Mouse (Mus musculus) liver, embryonic 13.5 days (tissue): ENCODE data around the gene Cramp1l. TPM values are rescaled to one million over a fixed set of nuclear protein-coding genes. Genes with fewer than 3 reads are reported as not detected.

ENCODE experiments used
- ATAC-seq: fragments of 200-750 bp; cut with Nextera tagmentation; 2 replicates; pipeline ENCODE4 v1.8.0; 2017; ENCODE audit warnings: low read depth, mild to moderate bottlenecking, moderate number of reproducible peaks, moderate library complexity
- DNase-seq: peaks from one replicate; pipeline ENCODE4 v3.0.0; 2022
- H3K27ac ChIP-seq: fragments of 300-500 bp; sonication (generic); 2 replicates; pipeline ENCODE4 v1.5.1; 2015; ENCODE audit warnings: moderate library complexity, mild to moderate bottlenecking, inconsistent platforms
- H3K27me3 ChIP-seq: fragments of 300-500 bp; sonication (generic); 2 replicates; pipeline ENCODE4 v1.6.1; 2015; ENCODE audit warnings: mild to moderate bottlenecking, inconsistent platforms
- H3K36me3 ChIP-seq: fragments of 300-500 bp; sonication (generic); 2 replicates; pipeline ENCODE4 v1.6.1; 2015; ENCODE audit warnings: mild to moderate bottlenecking, inconsistent platforms
- H3K4me1 ChIP-seq: fragments of 300-500 bp; sonication (generic); replicated peaks from 2 replicates; pipeline ENCODE4 v1.6.1; 2015; ENCODE audit warnings: inconsistent platforms
- H3K4me2 ChIP-seq: fragments of 300-500 bp; sonication (generic); 2 replicates; pipeline ENCODE4 v1.6.1; 2015; ENCODE audit warnings: inconsistent platforms, mild to moderate bottlenecking, moderate library complexity
- H3K4me3 ChIP-seq: fragments of 300-500 bp; sonication (generic); replicated peaks from 2 replicates; pipeline ENCODE4 v1.5.1; 2015; ENCODE audit warnings: mild to moderate bottlenecking, inconsistent platforms
- H3K9ac ChIP-seq: fragments of 300-500 bp; sonication (generic); 2 replicates; pipeline ENCODE4 v1.6.1; 2015; ENCODE audit warnings: mild to moderate bottlenecking, inconsistent platforms
- H3K9me3 ChIP-seq: fragments of 300-500 bp; sonication (generic); replicated peaks from 2 replicates; pipeline ENCODE4 v1.6.1; 2016; ENCODE audit warnings: inconsistent platforms
- WGBS: fragments of 180-500 bp; shearing (Covaris S2); methylation state at CpG from one replicate; pipeline ENCODE4 v1.1.7; 2015; ENCODE audit not compliant: insufficient replicate concordance; 5-methylcytosine and 5-hydroxymethylcytosine counted together
- polyA plus RNA-seq: library from polyadenylated mRNA; unstranded; fragments of >200 nt; fragmentation: Nextera tagmentation; extraction: Ambion mirVana; gene quantifications from 2 replicates; pipeline ENCODE4 v1.2.1, GENCODE M21; 2015

The Cramp1l gene
- 2.8 and 3.8 TPM in 2 replicates for polyA plus RNA-seq

DNA sequence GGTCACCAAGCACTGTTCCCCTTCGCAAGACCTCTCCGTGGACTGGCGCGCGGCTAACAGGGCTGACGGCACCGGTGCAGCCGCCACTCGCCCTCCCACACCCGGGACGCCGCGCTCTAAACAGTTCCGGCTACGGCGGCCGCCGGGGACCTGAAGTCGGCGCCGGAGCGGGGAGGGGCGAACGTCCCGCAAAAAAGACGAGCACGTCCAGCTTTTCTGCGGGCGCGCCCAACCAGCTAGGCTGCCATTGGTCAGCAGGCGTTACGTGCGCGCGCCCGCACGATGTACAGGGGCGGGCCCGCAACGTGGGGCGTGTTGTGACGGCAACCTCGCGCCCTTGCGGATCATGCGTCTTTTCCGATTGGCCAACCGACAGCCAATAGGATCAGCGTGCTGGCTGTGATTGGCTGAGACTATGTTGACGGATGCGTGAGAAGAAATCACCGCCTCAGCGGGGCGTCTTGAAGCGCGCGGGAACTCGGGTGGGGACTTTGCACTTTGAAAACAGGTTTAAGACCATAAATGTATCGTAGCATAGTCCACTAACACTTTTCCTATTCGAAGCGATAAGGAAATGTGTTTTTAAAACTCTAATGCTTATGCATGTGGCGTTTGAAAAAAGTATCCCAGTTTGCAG, at the start of gene Cramp1l, which contains the start of gene Ift140:
Cramp1l (minus strand) TSS at position 134 of the 637 bp plus-strand sequence.
Ift140 (plus strand) TSS at position 431 of the 637 bp plus-strand sequence.
- H3K4me2 ChIP-seq, result peak within 1 kb of the TSS; percentile 93
- peak within 1 kb of the TSS; percentile 100 for H3K4me3 ChIP-seq
- H3K36me3 ChIP-seq, result peaks cover 39% of the 10 kb centered on the region
- peak within 1 kb of the TSS; percentile 99 for H3K9ac ChIP-seq
- H3K4me1 ChIP-seq, result peaks cover 37% of the 10 kb centered on the region
- peak within 1 kb of the TSS; percentile 95 for H3K27ac ChIP-seq
- ATAC-seq (peak; percentile 93), DNase-seq (peak; percentile 99)
- H3K9me3 ChIP-seq, result no peaks in the 10 kb centered on the region
- H3K27me3 ChIP-seq, result no peaks in the 10 kb centered on the region
- WGBS, result under 1% methylated on average over 62 of the region's 62 CpGs

DNA sequence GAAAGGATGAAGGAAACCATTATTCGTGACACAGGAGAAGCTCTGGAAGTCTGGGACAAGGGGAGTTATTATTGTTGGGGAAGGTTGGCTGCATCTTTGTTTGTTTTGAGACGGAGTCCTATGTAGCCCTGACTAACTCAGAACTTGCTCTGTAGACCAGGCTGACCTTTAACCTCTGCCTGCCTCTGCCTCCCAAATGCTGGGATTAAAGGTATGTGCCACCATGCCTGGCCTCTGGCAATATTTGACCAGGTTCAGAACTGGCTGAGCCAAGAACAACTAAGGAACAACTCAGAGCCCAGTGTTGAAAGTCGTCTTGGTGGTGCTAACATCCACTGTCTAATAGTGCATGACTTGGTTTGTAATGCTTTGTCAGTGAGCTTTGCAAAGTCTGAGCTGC, 49.6 kb upstream of the Cramp1l start:
- WGBS, result 61% methylated on average over 3 of the region's 3 CpGs
- H3K4me1 ChIP-seq, result peaks cover 50% of the 10 kb centered on the region
- no peak overlapping the region for H3K9ac ChIP-seq
- no peak overlapping the region for H3K4me3 ChIP-seq
- H3K4me2 ChIP-seq, result no peak overlapping the region
- H3K36me3 ChIP-seq, result no peaks in the 10 kb centered on the region
- no peak overlapping the region for H3K27ac ChIP-seq
- no peak for ATAC-seq
- no peak for DNase-seq
- no peaks in the 10 kb centered on the region for H3K27me3 ChIP-seq
- no peaks in the 10 kb centered on the region for H3K9me3 ChIP-seq

DNA sequence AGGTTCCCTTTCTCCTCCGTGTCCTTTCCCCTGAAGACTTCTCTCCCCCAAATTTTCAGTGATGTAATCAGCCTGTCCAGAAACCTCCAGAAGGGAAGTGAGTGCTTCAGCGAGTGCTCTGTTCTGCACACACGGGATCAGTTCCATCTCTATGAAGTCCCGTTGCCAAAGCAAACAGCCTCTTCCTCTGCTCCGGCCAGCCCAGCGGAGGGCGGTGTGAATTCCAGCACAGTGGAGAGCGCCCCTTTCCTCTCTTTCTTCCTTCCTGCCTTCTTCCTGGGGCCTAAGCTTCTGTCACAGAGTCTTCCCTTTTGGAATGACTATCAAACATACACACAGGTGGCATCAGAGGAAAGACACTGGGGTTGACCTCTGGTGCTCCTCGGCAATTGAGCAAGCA, 48.8 kb upstream of the Cramp1l start:
- WGBS, result 55% methylated on average over 9 of the region's 9 CpGs
- 0 out of 2 replicates have a peak, but pooled peaks have one; percentile 10 for ATAC-seq

DNA sequence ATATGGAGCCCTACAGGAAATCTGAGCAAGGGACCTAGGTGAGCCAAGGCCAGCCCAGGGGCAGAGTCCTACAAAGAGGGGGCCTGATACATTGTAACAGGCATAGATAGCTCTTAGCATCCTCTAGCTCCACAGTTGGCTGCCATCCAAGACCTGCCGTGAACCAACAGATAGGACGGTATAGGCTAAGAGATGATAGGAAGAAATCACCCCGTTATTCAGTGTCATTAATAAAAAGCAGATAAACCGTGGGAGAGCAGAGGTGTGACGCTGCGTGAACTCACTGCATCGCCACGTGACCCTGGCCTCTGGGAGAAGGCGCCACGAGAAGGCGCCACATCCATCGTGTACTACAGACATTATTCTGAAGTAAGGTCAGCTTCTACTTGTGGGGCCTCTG, 48.3 kb upstream of the Cramp1l start:
- Histone ChIP-seq H3K4me3 (no peak overlapping the region), H3K9ac (no peak overlapping the region), H3K4me2 (no peak overlapping the region), H3K27me3 (no peaks in the 10 kb centered on the region), H3K27ac (no peak overlapping the region), H3K36me3 (no peaks in the 10 kb centered on the region), H3K4me1 (peaks cover 45% of the 10 kb centered on the region), H3K9me3 (no peaks in the 10 kb centered on the region)
- DNase-seq, result no peak
- ATAC-seq, result peak; percentile 54
- WGBS, result 70% methylated on average over 12 of the region's 12 CpGs

More for the DNA sequence above, 48.8 kb upstream of the Cramp1l start:
- Histone ChIP-seq H3K27ac (no peak overlapping the region), H3K4me1 (peaks cover 46% of the 10 kb centered on the region), H3K4me2 (no peak overlapping the region), H3K9me3 (no peaks in the 10 kb centered on the region), H3K4me3 (no peak overlapping the region), H3K27me3 (no peaks in the 10 kb centered on the region), H3K9ac (no peak overlapping the region), H3K36me3 (no peaks in the 10 kb centered on the region)
- DNase-seq, result no peak

DNA sequence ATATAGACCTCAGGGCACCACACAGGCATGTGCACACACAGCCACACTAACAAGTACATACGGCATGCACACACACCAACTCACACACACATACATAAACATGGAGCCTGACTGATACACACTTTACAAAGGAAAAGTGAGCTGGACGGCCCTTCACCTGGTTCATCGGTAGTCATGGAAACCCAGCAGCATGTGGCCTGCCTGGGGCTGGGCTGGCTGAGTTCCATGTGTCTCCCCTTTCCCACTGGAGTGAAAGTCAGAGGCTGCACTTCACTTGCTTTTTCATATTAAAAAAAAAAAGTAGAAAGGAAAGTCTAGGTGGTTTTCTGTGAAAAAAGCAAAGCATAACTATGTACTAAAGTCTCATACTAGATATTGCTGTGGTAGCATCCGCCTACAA, 47.7 kb upstream of the Cramp1l start:
- WGBS, result 77% methylated on average over 4 of the region's 4 CpGs
- no peak for ATAC-seq
- no peak overlapping the region for H3K4me2 ChIP-seq
- no peaks in the 10 kb centered on the region for H3K9me3 ChIP-seq
- no peak overlapping the region for H3K9ac ChIP-seq
- no peak for DNase-seq
- peaks cover 39% of the 10 kb centered on the region for H3K4me1 ChIP-seq
- no peak overlapping the region for H3K4me3 ChIP-seq
- no peaks in the 10 kb centered on the region for H3K36me3 ChIP-seq
- no peak overlapping the region for H3K27ac ChIP-seq
- H3K27me3 ChIP-seq, result no peaks in the 10 kb centered on the region

DNA sequence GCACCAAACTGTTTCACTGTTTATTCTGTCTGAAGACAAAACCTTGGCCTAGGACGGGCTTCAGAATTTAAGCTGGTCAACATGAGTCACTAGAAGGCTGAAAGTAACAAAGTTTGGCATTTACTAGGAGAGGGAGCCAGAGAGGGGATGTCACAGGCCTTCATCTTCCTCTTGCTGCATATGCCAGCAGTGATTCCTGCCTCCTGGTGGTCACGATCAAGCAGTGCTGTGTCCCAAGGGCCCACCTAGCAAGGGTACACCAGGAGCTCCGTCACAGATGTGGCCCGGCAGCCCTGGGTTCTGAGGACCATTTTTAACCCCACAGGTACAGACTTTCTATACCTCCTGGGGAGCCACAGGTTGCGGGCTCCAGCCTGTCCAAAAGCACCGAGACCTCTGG, 41.5 kb upstream of the Cramp1l start:
- H3K9me3 ChIP-seq, result no peaks in the 10 kb centered on the region
- no peak overlapping the region for H3K4me3 ChIP-seq
- H3K27me3 ChIP-seq, result no peaks in the 10 kb centered on the region
- WGBS, result 81% methylated on average over 6 of the region's 6 CpGs
- ATAC-seq, result no peak
- H3K4me1 ChIP-seq, result no peaks in the 10 kb centered on the region
- no peak overlapping the region for H3K27ac ChIP-seq
- peaks cover 23% of the 10 kb centered on the region for H3K36me3 ChIP-seq
- DNase-seq, result no peak
- no peak overlapping the region for H3K9ac ChIP-seq
- no peak overlapping the region for H3K4me2 ChIP-seq

DNA sequence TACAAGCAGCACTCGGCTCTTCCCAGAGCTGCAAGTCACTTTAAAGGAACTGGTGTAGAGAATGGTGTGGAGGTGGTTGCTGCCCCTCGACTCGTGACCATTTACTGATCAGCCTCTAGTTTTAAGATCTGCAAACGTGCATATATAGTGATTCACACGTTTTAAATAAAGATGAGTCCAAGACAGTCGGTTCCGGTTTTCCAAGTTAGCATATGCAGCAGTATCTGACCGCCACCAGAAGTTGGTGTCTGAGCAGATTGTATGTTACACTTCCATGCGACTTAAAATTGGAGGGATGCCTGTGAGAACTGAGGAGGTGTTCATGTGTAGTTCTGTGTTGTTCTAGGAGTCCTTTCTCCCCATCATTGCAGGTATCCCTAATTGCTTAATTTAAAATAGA, 37.7 kb upstream of the Cramp1l start:
- H3K9me3 ChIP-seq, result no peaks in the 10 kb centered on the region
- 74% methylated on average over 9 of the region's 9 CpGs for WGBS
- H3K27ac ChIP-seq, result no peak overlapping the region
- DNase-seq (no peak), ATAC-seq (no peak)
- no peak overlapping the region for H3K4me2 ChIP-seq
- H3K36me3 ChIP-seq, result peaks cover 23% of the 10 kb centered on the region
- no peaks in the 10 kb centered on the region for H3K4me1 ChIP-seq
- no peak overlapping the region for H3K4me3 ChIP-seq
- no peak overlapping the region for H3K9ac ChIP-seq
- H3K27me3 ChIP-seq, result no peaks in the 10 kb centered on the region

DNA sequence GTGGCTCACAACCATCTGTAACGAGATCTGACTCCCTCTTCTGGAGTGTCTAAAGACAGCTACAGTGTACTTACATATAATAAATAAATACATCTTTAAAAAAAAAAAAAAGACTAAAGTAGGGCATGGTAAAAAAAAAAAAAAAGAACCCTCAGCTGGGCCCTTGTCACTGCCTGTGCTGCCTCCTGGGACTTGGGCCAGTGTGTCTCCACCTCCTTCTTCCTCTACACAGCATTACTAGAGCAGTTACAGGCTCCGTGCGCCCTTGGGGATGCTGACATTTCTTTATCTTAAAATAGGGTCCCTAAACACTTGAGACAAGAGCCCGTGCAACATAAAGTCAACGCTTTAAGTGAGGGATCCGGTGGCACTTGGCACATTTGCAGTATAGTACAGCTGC, 31.6 kb upstream of the Cramp1l start:
- H3K9ac ChIP-seq, result no peak overlapping the region
- no peaks in the 10 kb centered on the region for H3K4me1 ChIP-seq
- no peak overlapping the region for H3K27ac ChIP-seq
- WGBS, result 80% methylated on average over 6 of the region's 6 CpGs
- H3K4me3 ChIP-seq, result no peak overlapping the region
- DNase-seq (no peak), ATAC-seq (no peak)
- H3K27me3 ChIP-seq, result no peaks in the 10 kb centered on the region
- no peaks in the 10 kb centered on the region for H3K9me3 ChIP-seq
- H3K36me3 ChIP-seq, result peaks cover 3% of the 10 kb centered on the region
- H3K4me2 ChIP-seq, result no peak overlapping the region

DNA sequence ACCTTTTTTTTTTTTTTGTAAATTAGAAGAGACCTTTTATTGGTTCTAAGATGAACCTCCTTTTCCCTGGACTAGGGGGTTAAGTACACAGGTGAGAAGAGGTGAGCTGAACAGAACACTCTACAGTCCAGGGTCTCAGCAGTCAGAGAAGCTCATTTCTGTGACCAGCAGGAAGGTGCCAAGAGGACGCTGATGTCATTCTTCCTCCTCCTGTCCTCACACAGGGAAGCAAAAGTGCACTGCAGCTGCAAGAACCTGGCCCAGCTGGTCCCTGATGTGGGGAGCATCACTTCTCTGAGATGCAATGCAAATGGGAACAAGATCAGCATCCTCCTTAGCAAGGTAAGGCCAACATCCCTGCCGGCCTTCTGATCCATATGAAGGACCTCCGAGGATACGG, 29.7 kb upstream of the Cramp1l start:
- Histone ChIP-seq H3K4me3 (no peak overlapping the region), H3K9ac (no peak overlapping the region), H3K4me2 (no peak overlapping the region), H3K36me3 (peaks cover 3% of the 10 kb centered on the region), H3K27me3 (no peaks in the 10 kb centered on the region), H3K4me1 (no peaks in the 10 kb centered on the region), H3K9me3 (no peaks in the 10 kb centered on the region), H3K27ac (no peak overlapping the region)
- no peak for DNase-seq
- no peak for ATAC-seq
- 84% methylated on average over 4 of the region's 4 CpGs for WGBS

DNA sequence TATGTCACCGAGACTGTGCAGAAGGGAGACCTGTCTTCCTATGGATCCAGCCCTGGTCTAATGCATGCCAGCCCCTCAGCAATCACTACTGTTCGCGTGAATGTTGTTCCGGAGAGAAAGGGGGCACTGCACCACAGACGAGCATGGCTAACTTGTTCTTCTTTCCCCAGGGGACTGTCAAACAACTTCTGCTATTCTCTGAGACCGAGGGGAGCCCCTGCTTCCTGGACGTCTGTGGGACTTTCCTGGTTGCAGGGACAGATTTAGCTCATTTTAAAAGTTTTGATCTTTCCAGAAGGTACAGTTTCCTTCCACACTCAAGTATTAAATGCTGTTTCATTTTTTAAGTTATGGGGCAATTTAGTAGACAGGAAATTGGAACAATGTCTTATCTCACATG, 29.3 kb upstream of the Cramp1l start:
- Histone ChIP-seq H3K4me2 (no peak overlapping the region), H3K27me3 (no peaks in the 10 kb centered on the region), H3K27ac (no peak overlapping the region), H3K9ac (no peak overlapping the region), H3K9me3 (no peaks in the 10 kb centered on the region), H3K36me3 (peaks cover 3% of the 10 kb centered on the region), H3K4me3 (no peak overlapping the region), H3K4me1 (no peaks in the 10 kb centered on the region)
- ATAC-seq (no peak), DNase-seq (no peak)
- 31% methylated on average over 7 of the region's 7 CpGs for WGBS

DNA sequence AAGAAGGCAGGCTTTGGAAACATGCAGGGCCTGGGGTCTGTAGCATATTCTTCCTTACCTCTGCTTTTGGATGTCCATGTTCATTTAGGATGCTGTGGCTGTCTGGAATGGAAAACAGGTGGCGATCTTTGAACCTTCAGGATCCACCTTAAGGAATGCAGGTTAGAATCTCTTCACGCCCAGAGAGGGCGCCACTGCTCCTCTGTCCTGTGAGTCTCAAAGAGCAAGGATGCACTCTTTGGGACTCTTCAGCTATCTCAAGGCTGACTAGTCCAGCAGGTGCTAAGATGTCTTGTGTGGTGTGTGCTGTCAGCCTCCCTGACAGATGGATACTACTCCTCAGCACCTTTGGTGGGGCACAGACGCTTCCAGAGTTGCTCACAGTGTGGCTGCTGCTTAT, 20.6 kb upstream of the Cramp1l start:
- no peak for DNase-seq
- no peak overlapping the region for H3K9ac ChIP-seq

More for the DNA sequence above, 20.6 kb upstream of the Cramp1l start:
- WGBS, result 61% methylated on average over 4 of the region's 4 CpGs
- ATAC-seq, result no peak
- Histone ChIP-seq H3K4me3 (no peak overlapping the region), H3K27ac (no peak overlapping the region), H3K36me3 (peaks cover 12% of the 10 kb centered on the region; the same call in 1 of the 2 replicates), H3K27me3 (no peaks in the 10 kb centered on the region), H3K4me2 (no peak overlapping the region), H3K4me1 (no peaks in the 10 kb centered on the region), H3K9me3 (no peaks in the 10 kb centered on the region)
